Mouse (Mus musculus) adrenal gland, postnatal 36 days (tissue): ENCODE measurements around the gene Btbd10. TPM values are rescaled to one million over a fixed set of nuclear protein-coding genes. Genes with fewer than 3 reads are reported as not detected.
A peak's percentile ranks its signal among the peaks of the same experiment; 100 is the strongest.

Source experiments
- DNase-seq, 2 experiments: peaks; one replicate each; pipeline ENCODE4 v3.0.0; 2021; ENCODE audit warnings: mixed read lengths in 1 of 2
- long read RNA-seq, 2 experiments: library from polyadenylated mRNA; stranded (forward); transcript quantifications; one replicate each; pipeline ENCODE4 v2.0.0; 2021; ENCODE audit warnings: borderline sequencing depth in 2 of 2
- total RNA-seq, 2 experiments: library from RNA; stranded (reverse); gene quantifications; 2 replicates each; pipeline ENCODE4 v1.2.3; 2021

The Btbd10 gene
- 10 to 100 TPM; 16.6 to 17.8 TPM for total RNA-seq
- long read RNA-seq, experiment 1, transcript Btbd10-201 (11 exons, 2,581 nt): minor isoform, 8 of 34 reads
- long read RNA-seq, experiment 1, transcript Btbd10-203 (9 exons, 2,394 nt): major isoform, 13 of 34 reads
- long read RNA-seq, experiment 1, partial matches to known transcripts: 0 of 34 reads
- long read RNA-seq, experiment 1, other reads (novel, unspliced or antisense): 13 of 34 reads
- long read RNA-seq, experiment 2, partial matches to known transcripts: 2 of 8 reads
- long read RNA-seq, experiment 2, other reads (novel, unspliced or antisense): 3 of 8 reads

GRCm38 (mm10) chr7:113368746-113369619, at the start of gene Btbd10:
TSS of gene Btbd10 (minus strand) at chr7:113369392.
- DNase-seq: peak; percentile 98 to 99

GRCm38 (mm10) chr7:113416536-113416935, 47.3 kb upstream of the Btbd10 start:
- DNase-seq: no peak

DNA sequence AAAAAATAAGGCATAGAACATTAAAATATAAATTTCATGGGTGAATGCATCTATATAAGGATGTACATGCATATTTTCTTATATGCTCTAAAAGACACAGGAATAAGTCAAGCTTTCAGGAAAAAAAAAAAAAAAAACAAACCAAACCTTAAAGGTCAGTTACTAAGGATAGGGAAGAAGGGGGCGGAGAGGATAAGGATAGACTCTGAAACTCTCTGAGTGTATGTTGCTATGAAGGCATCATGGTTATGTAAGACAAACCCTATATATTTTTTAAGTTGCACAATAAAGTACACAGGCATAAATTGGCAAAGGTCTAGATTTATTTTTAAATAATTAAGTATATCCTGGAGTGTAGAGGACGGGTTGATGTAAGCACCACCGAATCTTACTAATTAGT, 46.1 kb upstream of the Btbd10 start:
- DNase-seq: no peak

GRCm38 (mm10) chr7:113408712-113409111, 39.5 kb upstream of the Btbd10 start:
- peak; percentile 3 to 9 for DNase-seq

- DNase-seq: no peak
Observed at GRCm38 (mm10) chr7:113398083-113398482, 28.9 kb upstream of the Btbd10 start.

DNA sequence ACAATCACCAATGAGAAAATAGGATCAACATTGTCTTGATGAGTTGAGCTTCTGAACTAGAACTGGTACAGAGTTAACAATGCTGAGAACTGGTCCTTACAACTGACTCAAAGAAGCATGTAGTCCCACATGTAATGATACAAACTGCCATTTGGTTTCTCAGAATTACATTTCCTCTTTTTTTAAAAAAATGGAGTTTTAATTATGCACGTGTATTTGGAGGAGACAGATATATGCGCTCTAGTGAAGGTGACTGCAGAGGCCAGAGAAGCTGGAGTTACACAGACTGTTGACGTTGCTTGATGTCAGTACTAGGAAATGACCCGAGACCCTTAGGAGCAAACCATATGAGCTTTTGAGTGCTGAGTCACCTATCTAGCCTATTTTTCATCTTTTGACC, 27.5 kb upstream of the Btbd10 start:
- DNase-seq: no peak

- DNase-seq: no peak
Observed at GRCm38 (mm10) chr7:113391619-113392018, 22.4 kb upstream of the Btbd10 start.

DNA sequence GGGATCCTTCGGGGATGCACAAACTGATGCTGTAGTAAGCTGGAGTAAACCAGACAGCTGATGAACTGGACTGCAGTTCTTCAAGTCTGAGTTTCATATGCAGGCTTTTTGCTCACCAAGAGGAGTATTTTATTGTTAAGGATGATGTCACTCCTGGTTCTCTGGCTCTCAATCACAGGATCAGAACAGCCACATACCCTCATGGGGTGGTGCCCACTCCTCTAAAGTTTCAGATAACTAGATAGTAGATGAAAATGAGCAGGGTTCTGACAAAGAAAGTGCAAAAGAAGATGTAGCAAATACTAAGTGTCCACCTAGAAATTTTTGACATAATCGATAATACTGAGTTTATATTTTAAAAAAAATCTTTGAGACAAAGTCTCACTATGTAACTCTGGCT, 19.3 kb upstream of the Btbd10 start, which contains the start of gene Pth:
Gene Pth, minus strand, starts transcription at position 101 of the 400 bp plus-strand sequence.
- DNase-seq: no peak

DNA sequence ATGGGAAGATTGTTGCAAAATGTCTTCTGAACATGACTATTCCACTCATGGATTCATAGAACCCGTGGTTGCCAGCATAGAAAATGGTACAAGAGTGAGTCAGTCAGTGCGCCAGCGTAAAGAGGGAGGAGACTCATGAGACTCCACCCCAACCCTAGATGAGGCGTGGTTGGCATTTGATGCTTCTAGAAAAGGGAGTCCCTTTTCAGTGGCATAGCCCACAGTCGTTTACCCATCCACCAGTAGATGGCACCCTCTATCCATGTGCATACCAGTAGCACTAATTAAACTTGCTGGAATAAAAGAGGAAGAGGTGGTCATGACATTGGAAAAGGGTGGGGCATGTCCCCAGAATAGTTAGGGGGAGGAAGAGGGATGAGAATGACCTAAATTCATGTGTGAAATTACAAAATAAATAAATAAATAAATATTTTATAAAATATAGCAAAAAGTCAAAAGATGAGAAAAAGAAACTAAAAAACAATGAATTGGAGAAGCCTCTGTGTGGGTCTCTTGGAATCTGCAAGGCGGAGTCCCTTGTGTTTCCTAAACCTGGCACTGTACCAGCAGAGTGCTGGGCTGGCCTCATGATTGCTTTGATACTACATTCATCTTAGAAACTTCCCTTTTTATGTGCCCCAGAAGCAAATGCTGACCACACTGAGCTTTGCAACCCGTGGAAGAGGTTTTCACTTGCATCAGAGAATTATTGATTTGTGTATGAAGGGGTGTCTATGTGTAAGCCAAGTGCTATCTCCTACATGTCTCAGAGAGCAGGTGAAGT, 8.9 kb upstream of the Btbd10 start:
- peak; percentile 84 to 85 for DNase-seq

DNA sequence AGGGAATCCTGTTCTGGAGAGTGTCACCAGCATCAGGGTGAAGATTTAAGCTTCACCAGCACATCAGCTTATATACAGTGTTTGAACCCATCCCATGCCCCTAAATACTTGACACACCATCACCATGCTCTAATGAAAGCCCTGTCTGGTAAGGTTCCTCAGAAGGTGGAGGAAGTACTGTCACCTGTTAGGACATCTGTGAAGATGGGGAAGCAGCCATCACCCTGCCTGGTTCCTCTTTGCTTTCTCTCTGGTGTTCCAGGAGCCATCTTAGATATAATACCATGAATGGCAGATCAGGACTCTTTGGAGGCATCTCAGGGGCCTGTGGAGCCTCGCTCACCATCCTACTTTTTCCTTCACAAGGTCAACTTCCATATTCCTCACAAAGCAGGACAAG, 3.5 kb upstream of the Btbd10 start:
- DNase-seq: no peak

DNA sequence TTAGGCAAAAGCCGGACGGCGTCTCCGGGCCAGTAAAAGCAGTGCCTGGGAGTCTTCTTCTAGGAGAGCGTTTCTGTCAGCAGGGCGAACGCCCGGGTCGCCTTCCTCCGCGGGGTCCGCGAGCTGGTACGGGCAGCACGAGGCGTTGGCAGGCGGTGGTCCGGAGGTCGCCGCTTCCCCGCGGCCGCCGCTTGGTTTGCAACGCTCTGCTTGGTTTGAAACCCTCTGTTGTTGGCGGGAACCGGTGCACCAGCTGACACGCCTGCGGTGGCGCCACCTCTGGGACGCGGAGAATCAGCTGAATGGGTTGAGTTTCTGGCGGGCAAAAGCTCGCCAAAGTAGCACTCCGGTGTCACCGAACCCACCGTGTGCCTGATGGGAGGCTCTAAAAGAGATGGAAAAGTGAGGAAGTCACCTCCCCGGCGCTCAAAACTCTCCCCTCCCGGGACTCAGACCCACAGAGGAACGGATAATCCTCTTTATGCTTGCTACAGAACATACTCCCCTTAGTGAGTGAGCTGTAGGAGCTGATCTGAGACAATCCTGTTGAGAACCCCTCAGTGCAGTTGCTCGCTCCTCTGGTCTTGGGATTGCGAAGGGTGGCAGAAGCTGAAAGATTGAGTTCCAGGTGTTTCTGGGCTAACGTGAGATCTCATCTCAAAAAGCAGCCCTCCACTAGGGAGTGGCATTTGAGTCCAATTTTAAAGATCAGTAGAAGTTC, 588 bp upstream of the Btbd10 start:
- peak; percentile 84 to 85 for DNase-seq

DNA sequence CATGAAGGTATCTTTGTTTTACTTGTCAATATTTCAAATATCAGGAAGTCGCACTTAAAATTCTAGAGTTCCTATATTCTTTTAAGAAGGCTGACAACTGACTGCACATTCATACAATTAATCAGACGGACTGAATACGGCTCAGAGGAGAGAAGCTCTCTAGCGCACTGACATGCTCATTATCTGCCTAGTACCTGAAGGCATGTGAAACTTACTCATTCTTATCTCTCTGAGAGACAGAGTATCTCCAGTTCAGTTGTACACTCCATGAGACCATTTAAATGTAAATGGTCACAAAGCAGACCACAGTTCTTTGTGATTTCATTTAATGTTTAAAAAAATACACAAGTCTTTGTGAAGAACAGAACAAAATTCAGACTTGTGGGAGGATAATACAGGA, 1.8 kb downstream of the Btbd10 start:
- DNase-seq: no peak

DNA sequence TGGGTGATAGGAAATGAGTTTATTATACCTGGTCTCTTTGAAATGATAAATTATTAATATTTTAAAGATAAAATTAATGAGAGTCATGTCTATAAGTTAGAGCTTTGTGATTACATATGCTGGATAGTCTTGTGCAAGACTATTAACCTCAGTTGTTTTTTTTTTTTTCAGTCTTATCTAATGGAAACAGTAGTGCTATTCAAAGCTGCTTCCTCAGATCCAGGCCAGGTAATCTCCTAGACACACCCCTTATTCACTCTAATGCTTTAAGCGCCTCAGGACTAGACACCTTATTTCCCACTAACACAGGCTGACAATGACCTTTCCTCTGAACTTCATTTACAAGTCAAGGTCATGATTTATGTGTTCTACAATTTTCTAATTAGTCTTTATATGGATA, 20.1 kb downstream of the Btbd10 start:
- no peak for DNase-seq

DNA sequence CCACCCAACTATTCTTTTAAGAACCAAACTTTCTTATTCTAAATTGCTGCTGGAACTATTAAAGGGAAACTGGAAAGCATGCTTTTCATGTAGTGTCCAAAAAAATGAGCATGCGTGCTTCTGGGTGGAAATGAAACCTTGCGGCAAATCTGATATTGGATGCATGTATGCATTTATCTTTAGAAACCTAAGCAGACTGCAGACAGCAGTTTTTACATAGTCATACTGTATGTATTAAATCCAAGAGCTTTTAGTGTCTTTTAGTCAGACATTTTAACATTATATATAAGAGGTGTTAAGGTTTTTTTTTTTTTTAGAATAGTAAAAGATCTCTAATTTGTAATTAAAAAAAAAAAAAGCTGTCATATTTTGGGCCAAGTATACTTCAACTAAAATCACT, 21.5 kb downstream of the Btbd10 start:
- DNase-seq: no peak

DNA sequence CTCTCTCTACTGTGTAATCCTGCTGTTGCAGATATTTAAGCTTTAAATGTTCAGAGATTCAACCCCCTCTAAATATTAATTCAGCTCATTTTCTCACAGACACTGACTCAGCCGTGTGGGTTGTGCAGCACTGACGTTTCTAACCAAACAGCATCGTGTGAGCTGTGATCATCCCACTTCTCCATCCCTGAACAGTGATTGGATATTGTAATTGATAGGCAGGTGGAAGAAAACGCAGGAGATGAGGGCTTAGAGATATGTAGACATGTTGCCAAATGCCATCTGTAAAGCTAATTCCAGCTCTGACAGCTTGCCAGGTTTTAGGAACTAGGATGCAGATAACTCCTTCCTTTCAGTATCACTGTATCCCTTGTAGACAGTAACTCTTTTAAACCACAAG, 21.9 kb downstream of the Btbd10 start:
- DNase-seq: no peak

DNA sequence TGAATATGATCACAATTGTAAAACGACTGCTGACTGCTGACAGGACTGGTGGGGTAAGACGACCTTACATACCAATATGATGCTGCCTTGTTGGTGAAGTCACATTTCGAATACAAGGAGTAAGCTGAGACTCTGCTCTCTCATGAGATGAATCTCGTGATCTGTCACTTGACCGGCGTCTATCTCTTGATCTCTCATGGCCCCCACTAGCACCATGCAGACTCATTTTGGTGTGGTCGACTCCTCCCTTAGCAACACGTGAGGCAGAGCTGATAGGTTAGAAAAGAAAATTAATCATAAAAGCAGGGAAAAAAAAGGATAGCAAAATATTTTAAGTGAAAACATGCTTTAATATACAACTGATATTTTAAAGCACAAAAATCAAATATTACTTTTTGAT, 33.9 kb downstream of the Btbd10 start:
- DNase-seq: no peak

- DNase-seq: no peak
Observed at GRCm38 (mm10) chr7:113334036-113334435, 35.2 kb downstream of the Btbd10 start.

DNA sequence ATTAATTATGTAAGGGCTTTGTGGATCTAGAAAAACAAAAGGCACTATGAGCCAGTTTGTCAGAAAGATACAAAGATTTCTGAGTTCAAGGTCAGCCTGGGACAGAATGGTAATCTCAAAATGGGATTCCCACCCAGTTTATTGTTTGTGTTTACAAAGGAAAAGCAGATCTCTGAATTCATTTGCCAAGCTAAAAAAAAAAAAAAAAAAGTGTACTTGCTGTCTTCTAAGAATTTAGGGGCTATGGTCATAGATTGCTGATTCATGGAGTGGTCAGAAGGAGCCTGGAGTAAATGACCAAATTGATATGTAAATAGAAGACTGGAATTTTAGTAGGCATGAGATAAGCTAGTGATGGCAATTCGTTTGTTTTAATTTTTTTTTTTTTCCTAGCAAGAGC, 49.1 kb downstream of the Btbd10 start:
- no peak for DNase-seq

DNA sequence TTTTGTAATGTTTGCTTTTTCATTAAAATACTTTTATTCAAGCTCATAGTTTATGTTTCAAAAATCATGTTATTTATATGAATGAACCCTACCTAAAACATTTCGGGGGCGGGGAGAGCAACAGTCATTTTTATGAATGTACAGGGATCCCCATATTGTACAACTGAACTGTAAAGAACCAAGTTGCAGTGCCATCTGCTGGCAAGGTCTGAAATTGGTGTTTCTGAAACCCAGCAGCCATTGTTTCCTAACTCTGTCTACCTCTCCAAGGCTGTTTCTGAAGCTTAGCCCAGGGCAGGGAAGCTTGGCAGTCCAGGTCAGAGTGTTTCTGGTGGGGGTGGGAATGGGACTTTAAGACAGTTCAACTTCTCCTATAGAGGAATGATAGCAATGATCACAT, 57.4 kb downstream of the Btbd10 start:
- peak; percentile 54 to 73 for DNase-seq

GRCm38 (mm10) chr7:113310136-113310535, 59.1 kb downstream of the Btbd10 start:
- no peak for DNase-seq

- no peak for DNase-seq
Observed at GRCm38 (mm10) chr7:113297813-113298212, 71.4 kb downstream of the Btbd10 start.
